Mouse (Mus musculus) thymus, postnatal 36 days (tissue): ENCODE results near the gene 4930539E08Rik.

Experiments used
- DNase-seq, 2 experiments: peaks; one replicate each; pipeline ENCODE4 v3.0.0; 2022; ENCODE audit warnings: mixed read lengths in 2 of 2

The 4930539E08Rik gene

GRCm38 (mm10) chr17:28929369-28929768 lies 14.2 kb upstream of the 4930539E08Rik start:
- no peak for DNase-seq

- DNase-seq: no peak
Observed at GRCm38 (mm10) chr17:28928004-28928403, 12.9 kb upstream of the 4930539E08Rik start.

GRCm38 (mm10) chr17:28926866-28927635 lies 11.9 kb upstream of the 4930539E08Rik start:
- peak; percentile 58 for DNase-seq

- DNase-seq: peak; percentile 74 to 78
Observed at GRCm38 (mm10) chr17:28926380-28926779, 11.3 kb upstream of the 4930539E08Rik start.

GRCm38 (mm10) chr17:28924957-28925595 lies 10.0 kb upstream of the 4930539E08Rik start:
- no peak for DNase-seq

- no peak for DNase-seq
Observed at GRCm38 (mm10) chr17:28922096-28922495, 7.0 kb upstream of the 4930539E08Rik start.

- DNase-seq: no peak
Observed at GRCm38 (mm10) chr17:28921086-28921485, 6.0 kb upstream of the 4930539E08Rik start.

- DNase-seq: no peak
Observed at GRCm38 (mm10) chr17:28916520-28916919, 1.4 kb upstream of the 4930539E08Rik start.

- no peak for DNase-seq
Observed at GRCm38 (mm10) chr17:28913940-28914339, 1.2 kb downstream of the 4930539E08Rik start.

GRCm38 (mm10) chr17:28913200-28913599 lies 1.9 kb downstream of the 4930539E08Rik start:
- DNase-seq: no peak

GRCm38 (mm10) chr17:28910139-28910538 lies 5.0 kb downstream of the 4930539E08Rik start:
- no peak for DNase-seq

GRCm38 (mm10) chr17:28909252-28909941 lies 5.7 kb downstream of the 4930539E08Rik start:
- DNase-seq: peak; percentile 71 to 72

- no peak for DNase-seq
Observed at GRCm38 (mm10) chr17:28907959-28908358, 7.2 kb downstream of the 4930539E08Rik start.

- DNase-seq: no peak
Observed at GRCm38 (mm10) chr17:28905377-28905916, 9.7 kb downstream of the 4930539E08Rik start.

- DNase-seq: peak; percentile 47 to 65
Observed at GRCm38 (mm10) chr17:28904546-28905376, 10.4 kb downstream of the 4930539E08Rik start.

- no peak for DNase-seq
Observed at GRCm38 (mm10) chr17:28901559-28901958, 13.6 kb downstream of the 4930539E08Rik start.

- no peak for DNase-seq
Observed at GRCm38 (mm10) chr17:28899427-28899826, 15.7 kb downstream of the 4930539E08Rik start.

GRCm38 (mm10) chr17:28898249-28898648 lies 16.9 kb downstream of the 4930539E08Rik start:
- no peak for DNase-seq

- no peak for DNase-seq
Observed at GRCm38 (mm10) chr17:28897817-28898216, 17.3 kb downstream of the 4930539E08Rik start.

GRCm38 (mm10) chr17:28896095-28896780 lies 18.9 kb downstream of the 4930539E08Rik start:
- DNase-seq: no peak

GRCm38 (mm10) chr17:28895217-28895875 lies 19.8 kb downstream of the 4930539E08Rik start:
- no peak for DNase-seq
